Mouse (Mus musculus): ENCODE results near the gene Galm. TPM values are rescaled to one million over a fixed set of nuclear protein-coding genes. Genes with fewer than 3 reads are reported as not detected.

The Galm gene
- polyA plus RNA-seq, 1 experiment: 27.5 TPM

GRCm38 (mm10) chr17:80233844-80234243 is 106.6 kb downstream of the Galm start:
- no peaks in the 10 kb centered on the region for H3K27me3 ChIP-seq (ENCODE audit: control insufficient read depth, insufficient read depth, low read length)
- no peaks in the 10 kb centered on the region for H3K4me1 ChIP-seq (ENCODE audit: control insufficient read depth, insufficient read depth, low read length)

GRCm38 (mm10) chr17:80234376-80234775 is 107.1 kb downstream of the Galm start:
- H3K4me1 ChIP-seq (ENCODE audit: control insufficient read depth, insufficient read depth, low read length): no peaks in the 10 kb centered on the region
- TF ChIP-seq POLR2A (IDR thresholded peaks at IDR 0.05; ENCODE audit: control insufficient read depth, low read depth, low read length): no peak
- TF ChIP-seq CTCF (IDR thresholded peaks at IDR 0.05; ENCODE audit: control insufficient read depth, insufficient read depth, insufficient replicate concordance, low read depth, low read length): no peak
- H3K27ac ChIP-seq (ENCODE audit: control insufficient read depth, insufficient read depth, low read depth, low read length): no peak overlapping the region
- H3K27me3 ChIP-seq (ENCODE audit: control insufficient read depth, insufficient read depth, low read length): no peaks in the 10 kb centered on the region
- no peak overlapping the region for H3K4me3 ChIP-seq (ENCODE audit: control insufficient read depth, low read depth, low read length)
- H3K36me3 ChIP-seq (ENCODE audit: control insufficient read depth, insufficient read depth, low read length): peaks cover under 1% of the 10 kb centered on the region

More at GRCm38 (mm10) chr17:80233844-80234243, 106.6 kb downstream of the Galm start:
- Histone ChIP-seq H3K4me3 (ENCODE audit: control insufficient read depth, low read depth, low read length) (no peak overlapping the region), H3K36me3 (ENCODE audit: control insufficient read depth, insufficient read depth, low read length) (peaks cover 1% of the 10 kb centered on the region), H3K27ac (ENCODE audit: control insufficient read depth, insufficient read depth, low read depth, low read length) (no peak overlapping the region)
- TF ChIP-seq POLR2A (IDR thresholded peaks at IDR 0.05; ENCODE audit: control insufficient read depth, low read depth, low read length): no peak
- TF ChIP-seq CTCF (IDR thresholded peaks at IDR 0.05; ENCODE audit: control insufficient read depth, insufficient read depth, insufficient replicate concordance, low read depth, low read length): no peak

Other genes with a start within 250 kb of the Galm start
- gene Atl2, start 231.3 kb upstream of the Galm start, polyA plus RNA-seq (2012; rRNA removed): 16.8 and 19.9 TPM in 2 replicates
- 44.0 and 52.0 TPM in 2 replicates for gene Hnrnpll, start 65.1 kb upstream of the Galm start, polyA plus RNA-seq (2012; rRNA removed)
- 63.1 and 79.8 TPM in 2 replicates for gene Srsf7, start 79.8 kb downstream of the Galm start, polyA plus RNA-seq (2012; rRNA removed)
- gene Ttc39d, start 80.0 kb downstream of the Galm start, polyA plus RNA-seq (2012; rRNA removed): 137 and 174 TPM in 2 replicates
- 14.2 and 15.3 TPM in 2 replicates for gene Gemin6, start 97.0 kb downstream of the Galm start, polyA plus RNA-seq (2012; rRNA removed)
- gene Morn2, start 162.7 kb downstream of the Galm start, polyA plus RNA-seq (2012; rRNA removed): 365 and 391 TPM in 2 replicates
- gene Dhx57, start 163.0 kb downstream of the Galm start, polyA plus RNA-seq (2012; rRNA removed): 5.0 and 5.3 TPM in 2 replicates
- 19.8 and 22.6 TPM in 2 replicates for gene Arhgef33, start 179.9 kb downstream of the Galm start, polyA plus RNA-seq (2012; rRNA removed)
- gene Gm10190, start 246.1 kb downstream of the Galm start, polyA plus RNA-seq (2012; rRNA removed): 5.0 and 6.1 TPM in 2 replicates